Mouse (Mus musculus): ENCODE results near the gene Hhip.

- TF ChIP-seq CTCF (IDR thresholded peaks at IDR 0.05): no peak
- TF ChIP-seq POLR2A (IDR thresholded peaks at IDR 0.05; ENCODE audit: insufficient read depth, low read depth, low read length): no peak
- TF ChIP-seq EP300 (IDR thresholded peaks at IDR 0.05; ENCODE audit: insufficient read depth, low read depth, low read length): no peak
Observed at GRCm38 (mm10) chr8:80052838-80053237, 5.0 kb downstream of the Hhip start.

All from heart, adult 2 months (tissue).